Mouse (Mus musculus) yolk sac, embryonic 10.5 days (tissue): ENCODE measurements around the gene Nipbl.

Experiments
- DNase-seq: peaks from one replicate; pipeline ENCODE4 v3.0.0-alpha.2; 2017; ENCODE audit warnings: low spot score

The Nipbl gene

GRCm38 (mm10) chr15:8416500-8417138 lies 27.6 kb downstream of the Nipbl start:
- no peak for DNase-seq

- DNase-seq: no peak
Measured at GRCm38 (mm10) chr15:8413356-8413755, 30.9 kb downstream of the Nipbl start.

GRCm38 (mm10) chr15:8411873-8412272 lies 32.4 kb downstream of the Nipbl start:
- DNase-seq: no peak

- no peak for DNase-seq
Measured at GRCm38 (mm10) chr15:8411168-8411837, 33.0 kb downstream of the Nipbl start.

GRCm38 (mm10) chr15:8407082-8407481 lies 37.2 kb downstream of the Nipbl start:
- DNase-seq: no peak

GRCm38 (mm10) chr15:8406219-8406618 lies 38.0 kb downstream of the Nipbl start:
- DNase-seq: no peak

GRCm38 (mm10) chr15:8402591-8402990 lies 41.7 kb downstream of the Nipbl start:
- no peak for DNase-seq

GRCm38 (mm10) chr15:8401536-8401935 lies 42.7 kb downstream of the Nipbl start:
- no peak for DNase-seq

- no peak for DNase-seq
Measured at GRCm38 (mm10) chr15:8391764-8392163, 52.5 kb downstream of the Nipbl start.

GRCm38 (mm10) chr15:8382213-8382612 lies 62.0 kb downstream of the Nipbl start:
- DNase-seq: no peak

- DNase-seq: no peak
Measured at GRCm38 (mm10) chr15:8375657-8376056, 68.6 kb downstream of the Nipbl start.

- DNase-seq: no peak
Measured at GRCm38 (mm10) chr15:8374724-8375123, 69.5 kb downstream of the Nipbl start.

- no peak for DNase-seq
Measured at GRCm38 (mm10) chr15:8347104-8347773, 97.0 kb downstream of the Nipbl start.

GRCm38 (mm10) chr15:8340596-8340995 lies 103.7 kb downstream of the Nipbl start:
- DNase-seq: no peak

- DNase-seq: no peak
Measured at GRCm38 (mm10) chr15:8331547-8331946, 112.7 kb downstream of the Nipbl start.

- DNase-seq: no peak
Measured at GRCm38 (mm10) chr15:8325629-8326028, 118.6 kb downstream of the Nipbl start.

GRCm38 (mm10) chr15:8324833-8325232 lies 119.4 kb downstream of the Nipbl start:
- DNase-seq: no peak

GRCm38 (mm10) chr15:8324061-8324460 lies 120.2 kb downstream of the Nipbl start:
- no peak for DNase-seq

- no peak for DNase-seq
Measured at GRCm38 (mm10) chr15:8321491-8321890, 122.8 kb downstream of the Nipbl start.

GRCm38 (mm10) chr15:8319191-8319590 lies 125.1 kb downstream of the Nipbl start:
- DNase-seq: no peak

GRCm38 (mm10) chr15:8317381-8317780 lies 126.9 kb downstream of the Nipbl start:
- DNase-seq: no peak

- no peak for DNase-seq
Measured at GRCm38 (mm10) chr15:8305474-8305873, 138.8 kb downstream of the Nipbl start.

- no peak for DNase-seq
Measured at GRCm38 (mm10) chr15:8302944-8303343, 141.3 kb downstream of the Nipbl start.
